Mouse (Mus musculus) limb, embryonic 14.5 days (tissue): ENCODE data around the gene Spag9. TPM values are rescaled to one million over a fixed set of nuclear protein-coding genes. Genes with fewer than 3 reads are reported as not detected.

Experiments
- ATAC-seq: fragments of 200-750 bp; cut with Nextera tagmentation; 2 replicates; pipeline ENCODE4 v1.8.0; 2017; ENCODE audit warnings: low read depth, moderate number of reproducible peaks, moderate TSS enrichment; ENCODE audit not compliant: low FRiP score
- DNase-seq: peaks from one replicate; pipeline ENCODE4 v3.0.0-alpha.2; 2015; ENCODE audit warnings: low spot score
- H3K27ac ChIP-seq: fragments of 300-500 bp; sonication (generic); replicated peaks from 2 replicates; pipeline ENCODE4 v1.5.1; 2014; ENCODE audit warnings: low read depth, mild to moderate bottlenecking, low read length, moderate library complexity, mixed read lengths
- H3K27me3 ChIP-seq: fragments of 300-500 bp; sonication (generic); 2 replicates; pipeline ENCODE4 v1.6.1; 2014; ENCODE audit warnings: low read length, mixed read lengths; ENCODE audit not compliant: control insufficient read depth, insufficient read depth
- H3K36me3 ChIP-seq: fragments of 300-500 bp; sonication (generic); 2 replicates; pipeline ENCODE4 v1.6.1; 2014; ENCODE audit warnings: mild to moderate bottlenecking, low read length, moderate library complexity, mixed read lengths; ENCODE audit not compliant: control insufficient read depth, insufficient read depth
- H3K4me1 ChIP-seq: fragments of 300-500 bp; sonication (generic); 2 replicates; pipeline ENCODE4 v1.6.1; 2014; ENCODE audit warnings: antibody characterized with exemption, low read length, mixed read lengths; ENCODE audit not compliant: control insufficient read depth, insufficient read depth
- H3K4me2 ChIP-seq: fragments of 300-500 bp; sonication (generic); replicated peaks from 2 replicates; pipeline ENCODE4 v1.6.1; 2014; ENCODE audit warnings: low read depth, mild to moderate bottlenecking, low read length, moderate library complexity; ENCODE audit not compliant: severe bottlenecking
- H3K4me3 ChIP-seq: fragments of 300-500 bp; sonication (generic); replicated peaks from 2 replicates; pipeline ENCODE4 v1.5.1; 2014; ENCODE audit warnings: low read length
- H3K9ac ChIP-seq: fragments of 300-500 bp; sonication (generic); 2 replicates; pipeline ENCODE4 v1.6.1; 2014; ENCODE audit warnings: mild to moderate bottlenecking, low read depth, low read length, moderate library complexity; ENCODE audit not compliant: severe bottlenecking
- H3K9me3 ChIP-seq: fragments of 300-500 bp; sonication (generic); 2 replicates; pipeline ENCODE4 v1.6.1; 2016; ENCODE audit warnings: low read length; ENCODE audit not compliant: control insufficient read depth
- POLR2A ChIP-seq: fragments of 200-500 bp; IDR thresholded peaks from 2 replicates; pipeline ENCODE4 v1.8.0; 2012; ENCODE audit warnings: inconsistent platforms, mild to moderate bottlenecking, moderate library complexity, borderline replicate concordance; ENCODE audit not compliant: insufficient read depth, insufficient read length; ENCODE audit errors: extremely low read depth
- WGBS: fragments of 180-500 bp; shearing (Covaris S2); extraction: QIAGEN DNeasy Blood & Tissue Kit; methylation state at CpG from one replicate; pipeline ENCODE4 v1.1.7; 2014; 5-methylcytosine and 5-hydroxymethylcytosine counted together
- polyA plus RNA-seq, 2 experiments: library from polyadenylated mRNA; depleted of rRNA in 1 of 2; stranded (reverse) in 1 of 2; unstranded in 1 of 2; fragments of >200 nt; fragmentation: Nextera tagmentation in 1 of 2; extraction: Ambion mirVana in 1 of 2; gene quantifications; 2 replicates each; pipeline versions ENCODE4 v1.2.1 to v1.2.3; 2012 to 2014

Gene Spag9
- polyA plus RNA-seq, 2 experiments: 56.3 to 64.6 TPM

DNA sequence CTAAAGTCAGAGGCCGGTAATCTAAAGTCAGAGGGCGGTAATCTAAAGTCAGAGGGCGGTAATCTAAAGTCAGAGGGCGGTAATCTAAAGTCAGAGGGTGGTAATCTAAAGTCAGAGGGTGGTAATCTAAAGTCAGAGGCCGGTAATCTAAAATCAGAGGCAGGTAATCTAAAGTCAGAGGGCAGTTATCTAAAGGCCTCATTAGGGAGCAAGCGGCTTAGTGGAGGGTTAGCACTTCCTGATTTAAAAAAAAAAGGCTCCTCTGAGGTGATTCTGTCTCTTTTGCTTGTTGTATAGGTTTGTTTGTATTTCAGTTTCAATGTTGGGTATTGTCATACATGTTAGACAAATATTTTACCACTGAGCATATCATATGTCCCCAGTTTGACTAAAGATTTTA lies 121.9 kb downstream of the Spag9 start:
- H3K4me1 ChIP-seq: no peaks in the 10 kb centered on the region
- 92% methylated on average over 6 of the region's 6 CpGs for WGBS
- ATAC-seq (no peak), DNase-seq (no peak)
- H3K27me3 ChIP-seq: no peaks in the 10 kb centered on the region
- H3K27ac ChIP-seq: no peak overlapping the region
- no peak overlapping the region for H3K9ac ChIP-seq
- no peak overlapping the region for H3K4me2 ChIP-seq
- H3K36me3 ChIP-seq: peaks cover 65% of the 10 kb centered on the region
- no peak for TF ChIP-seq POLR2A
- no peaks in the 10 kb centered on the region for H3K9me3 ChIP-seq
- no peak overlapping the region for H3K4me3 ChIP-seq

DNA sequence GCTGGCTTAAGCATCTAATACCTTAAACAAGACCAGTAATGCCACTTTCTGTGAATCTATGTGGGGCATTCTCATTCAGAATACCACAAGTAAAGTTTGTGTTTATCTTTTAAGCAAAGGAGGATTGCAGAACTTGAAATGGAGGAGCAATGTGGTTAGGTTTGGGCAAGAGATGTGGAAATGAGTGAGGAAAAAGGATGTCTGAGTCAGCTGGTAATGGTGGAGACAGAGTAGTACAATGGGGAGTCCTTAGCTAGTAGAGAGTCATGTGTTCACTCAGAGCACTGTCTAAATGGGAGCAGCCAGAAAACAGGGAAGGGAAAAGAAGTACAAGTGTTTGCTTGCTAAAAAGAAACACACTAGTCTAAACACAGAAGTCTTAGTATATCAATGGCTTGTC lies 122.7 kb downstream of the Spag9 start:
- ATAC-seq (no peak), DNase-seq (no peak)
- TF ChIP-seq POLR2A: no peak
- Histone ChIP-seq H3K9me3 (no peaks in the 10 kb centered on the region), H3K4me2 (no peak overlapping the region), H3K9ac (no peak overlapping the region), H3K27ac (no peak overlapping the region), H3K36me3 (peaks cover 65% of the 10 kb centered on the region), H3K4me1 (no peaks in the 10 kb centered on the region), H3K4me3 (no peak overlapping the region), H3K27me3 (no peaks in the 10 kb centered on the region)

DNA sequence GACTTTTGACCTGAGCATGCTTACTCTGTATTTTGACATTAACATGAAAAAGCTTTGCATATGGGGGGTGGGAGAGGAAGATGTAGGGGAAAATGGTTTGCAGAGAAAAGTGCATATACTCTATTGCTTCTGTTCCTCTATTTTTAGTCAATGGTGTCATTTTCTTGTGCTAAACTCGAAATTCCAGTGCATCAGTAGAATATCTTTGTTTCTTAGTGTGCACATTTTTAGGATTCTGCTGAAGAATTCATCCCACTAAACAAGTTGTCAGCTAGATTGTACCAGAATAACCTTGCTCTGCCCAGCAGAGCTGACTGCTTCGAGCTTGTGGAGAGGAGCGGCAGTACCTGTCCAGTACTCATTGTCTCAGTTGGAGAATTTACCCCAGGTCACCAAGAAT lies 124.8 kb downstream of the Spag9 start:
- no peak for TF ChIP-seq POLR2A
- no peaks in the 10 kb centered on the region for H3K9me3 ChIP-seq
- DNase-seq (no peak), ATAC-seq (no peak)
- H3K36me3 ChIP-seq: peaks cover 71% of the 10 kb centered on the region
- no peaks in the 10 kb centered on the region for H3K4me1 ChIP-seq
- no peak overlapping the region for H3K27ac ChIP-seq
- no peaks in the 10 kb centered on the region for H3K27me3 ChIP-seq
- WGBS: 88% methylated on average over 3 of the region's 3 CpGs
- no peak overlapping the region for H3K4me2 ChIP-seq
- no peak overlapping the region for H3K9ac ChIP-seq
- no peak overlapping the region for H3K4me3 ChIP-seq

DNA sequence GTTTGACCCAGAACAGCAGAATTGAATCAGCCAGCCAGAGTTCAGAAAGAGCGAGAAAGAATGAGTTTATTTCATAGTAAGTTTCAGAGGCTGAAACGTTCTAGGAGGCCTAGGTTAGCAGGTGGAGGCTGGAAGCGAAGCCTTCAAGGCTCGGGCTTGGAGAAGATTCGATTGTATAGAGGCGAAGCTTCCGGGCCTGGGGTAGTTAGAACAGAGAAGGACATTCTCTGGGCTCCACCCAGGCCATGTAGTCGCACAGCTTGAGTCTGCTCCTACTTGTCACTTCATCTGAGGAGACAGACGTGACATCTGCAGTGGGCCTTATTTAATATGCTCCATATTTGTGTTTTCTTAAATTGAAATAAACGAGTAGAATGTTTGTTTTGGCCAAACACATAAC lies 125.6 kb downstream of the Spag9 start:
- H3K27me3 ChIP-seq: no peaks in the 10 kb centered on the region
- H3K36me3 ChIP-seq: peaks cover 64% of the 10 kb centered on the region
- no peak overlapping the region for H3K4me2 ChIP-seq
- WGBS: 94% methylated on average over 10 of the region's 10 CpGs
- H3K4me3 ChIP-seq: no peak overlapping the region
- DNase-seq (no peak), ATAC-seq (no peak)
- TF ChIP-seq POLR2A: no peak
- H3K4me1 ChIP-seq: no peaks in the 10 kb centered on the region
- H3K9me3 ChIP-seq: no peaks in the 10 kb centered on the region
- H3K27ac ChIP-seq: no peak overlapping the region
- no peak overlapping the region for H3K9ac ChIP-seq

DNA sequence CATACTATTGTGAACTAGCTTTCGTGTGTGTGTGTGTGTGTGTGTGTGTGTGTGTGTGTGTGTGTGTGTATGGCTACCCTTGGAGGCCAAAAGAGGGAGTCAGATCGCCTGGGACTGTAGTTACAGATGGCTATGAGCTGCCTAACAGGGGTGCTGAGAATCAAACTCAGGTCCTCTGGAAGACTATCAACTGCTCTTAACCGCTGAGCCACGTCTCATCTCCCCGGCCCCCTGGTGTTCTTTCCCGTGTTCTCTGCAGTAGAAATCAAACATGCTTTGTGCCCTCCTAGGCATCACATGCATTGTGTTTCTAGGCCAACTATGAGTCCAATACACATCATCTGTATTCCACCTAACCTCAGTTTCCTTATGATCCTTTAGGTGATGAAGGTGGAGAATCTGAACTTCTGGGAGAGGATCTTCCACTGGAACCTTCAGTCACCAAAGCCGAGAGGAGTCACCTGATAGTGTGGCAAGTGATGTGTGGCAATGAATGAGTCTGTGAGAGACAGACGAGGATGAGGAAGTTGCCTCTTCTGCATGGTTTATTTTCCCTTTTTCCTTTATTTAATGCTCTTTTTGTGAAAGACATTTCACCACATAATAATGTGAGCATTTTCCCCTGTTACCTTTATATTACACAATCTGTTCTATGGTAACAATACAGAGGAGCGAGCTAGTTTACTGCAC lies 126.6 kb downstream of the Spag9 start:
- Histone ChIP-seq H3K27me3 (no peaks in the 10 kb centered on the region), H3K9ac (no peak overlapping the region), H3K9me3 (no peaks in the 10 kb centered on the region), H3K27ac (no peak overlapping the region), H3K4me3 (no peak overlapping the region), H3K4me2 (no peak overlapping the region), H3K36me3 (peaks cover 56% of the 10 kb centered on the region), H3K4me1 (no peaks in the 10 kb centered on the region)
- no peak for DNase-seq
- WGBS: 91% methylated on average over 9 of the region's 9 CpGs
- ATAC-seq: no peak
- TF ChIP-seq POLR2A: no peak

DNA sequence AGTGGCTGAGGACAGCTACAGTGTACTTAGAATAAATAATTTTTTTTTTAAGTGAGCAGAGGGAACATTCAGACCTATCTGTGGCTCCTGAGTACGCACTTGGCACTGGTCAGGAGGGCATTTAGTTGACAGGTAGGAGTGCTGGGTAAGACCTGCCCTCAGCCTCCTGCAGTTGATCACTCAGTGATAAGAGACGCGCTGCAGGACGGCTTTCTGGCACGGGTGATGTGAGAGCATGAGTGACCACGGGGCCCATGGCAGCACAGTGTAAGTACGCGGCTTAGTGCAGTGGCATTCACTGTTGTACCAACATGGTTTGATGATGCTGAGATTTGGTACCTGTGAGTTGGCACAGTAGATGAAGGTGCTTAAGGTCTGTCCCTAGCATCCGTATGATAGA lies 130.8 kb downstream of the Spag9 start:
- Histone ChIP-seq H3K9ac (no peak overlapping the region), H3K27me3 (no peaks in the 10 kb centered on the region), H3K9me3 (no peaks in the 10 kb centered on the region), H3K4me3 (no peak overlapping the region), H3K4me2 (no peak overlapping the region), H3K4me1 (0 out of 2 replicates have a peak, but pooled peaks cover 3% of the 10 kb centered on the region), H3K36me3 (peaks cover 35% of the 10 kb centered on the region), H3K27ac (no peak overlapping the region)
- no peak for DNase-seq
- 95% methylated on average over 9 of the region's 9 CpGs for WGBS
- ATAC-seq: no peak
- TF ChIP-seq POLR2A: no peak
